Mouse (Mus musculus) kidney, embryonic 14.5 days (tissue): ENCODE measurements around the gene Hint1. TPM values are rescaled to one million over a fixed set of nuclear protein-coding genes. Genes with fewer than 3 reads are reported as not detected.
A peak's percentile ranks its signal among the peaks of the same experiment; 100 is the strongest.
"Not testable (repeated sequence)": the region's sequence is repeated elsewhere in the genome, so short reads cannot be mapped to it uniquely, and the experiment has no call there.

Experiments
- ATAC-seq: fragments of 200-750 bp; cut with Nextera tagmentation; 2 replicates; pipeline ENCODE4 v1.8.0; 2017; ENCODE audit warnings: moderate number of reproducible peaks, mild to moderate bottlenecking, moderate TSS enrichment, moderate library complexity; ENCODE audit not compliant: low FRiP score, low TSS enrichment
- H3K27ac ChIP-seq: fragments of 300-500 bp; sonication (generic); 2 replicates; pipeline ENCODE4 v1.5.1; 2014; ENCODE audit warnings: low read depth, mild to moderate bottlenecking, low read length, moderate library complexity, mixed read lengths
- H3K27me3 ChIP-seq: fragments of 300-500 bp; sonication (generic); 2 replicates; pipeline ENCODE4 v1.6.1; 2014; ENCODE audit warnings: mild to moderate bottlenecking, low read length; ENCODE audit not compliant: control insufficient read depth, insufficient read depth
- H3K36me3 ChIP-seq: fragments of 300-500 bp; sonication (generic); 2 replicates; pipeline ENCODE4 v1.6.1; 2014; ENCODE audit warnings: low read length, mixed read lengths; ENCODE audit not compliant: control insufficient read depth, insufficient read depth
- H3K4me1 ChIP-seq: fragments of 300-500 bp; sonication (generic); 2 replicates; pipeline ENCODE4 v1.6.1; 2014; ENCODE audit warnings: low read length, mixed read lengths; ENCODE audit not compliant: control insufficient read depth, insufficient read depth
- H3K4me2 ChIP-seq: fragments of 300-500 bp; sonication (generic); replicated peaks from 2 replicates; pipeline ENCODE4 v1.6.1; 2014; ENCODE audit warnings: low read depth, mild to moderate bottlenecking, low read length
- H3K4me3 ChIP-seq: fragments of 300-500 bp; sonication (generic); 2 replicates; pipeline ENCODE4 v1.5.1; 2014; ENCODE audit warnings: mild to moderate bottlenecking, low read length
- H3K9ac ChIP-seq: fragments of 300-500 bp; sonication (generic); 2 replicates; pipeline ENCODE4 v1.6.1; 2014; ENCODE audit warnings: low read depth, mild to moderate bottlenecking, low read length, moderate library complexity
- H3K9me3 ChIP-seq: fragments of 300-500 bp; sonication (generic); 2 replicates; pipeline ENCODE4 v1.6.1; 2016; ENCODE audit warnings: low read length; ENCODE audit not compliant: control insufficient read depth
- WGBS: fragments of 180-500 bp; shearing (Covaris S2); extraction: QIAGEN DNeasy Blood & Tissue Kit; methylation state at CpG from one replicate; pipeline ENCODE4 v1.1.7; 2014; 5-methylcytosine and 5-hydroxymethylcytosine counted together
- polyA plus RNA-seq: library from polyadenylated mRNA; unstranded; fragments of >200 nt; fragmentation: Nextera tagmentation; extraction: Ambion mirVana; gene quantifications from 2 replicates; pipeline ENCODE4 v1.2.1, GENCODE M21; 2014

Hint1 gene
- polyA plus RNA-seq, 1 experiment from 2014 or later: 720 TPM

GRCm38 (mm10) chr11:54884197-54884828 lies 18.1 kb downstream of the Hint1 start:
- Histone ChIP-seq H3K4me1 (peaks cover 23% of the 10 kb centered on the region), H3K27ac (peak overlapping the region; percentile 44; the same call in 1 of the 2 replicates), H3K27me3 (no peaks in the 10 kb centered on the region), H3K4me3 (no peak overlapping the region), H3K9ac (no peak overlapping the region), H3K36me3 (no peaks in the 10 kb centered on the region), H3K4me2 (no peak overlapping the region), H3K9me3 (no peaks in the 10 kb centered on the region)
- no peak for ATAC-seq
- 71% methylated on average over 5 of the region's 5 CpGs for WGBS

GRCm38 (mm10) chr11:54884937-54885336 lies 18.8 kb downstream of the Hint1 start:
- WGBS: 3% methylated on average over 5 of the region's 5 CpGs
- Histone ChIP-seq H3K4me3 (no peak overlapping the region), H3K4me2 (no peak overlapping the region), H3K27me3 (no peaks in the 10 kb centered on the region), H3K4me1 (peaks cover 23% of the 10 kb centered on the region), H3K36me3 (no peaks in the 10 kb centered on the region), H3K27ac (peak overlapping the region; percentile 44; the same call in 1 of the 2 replicates), H3K9ac (no peak overlapping the region), H3K9me3 (no peaks in the 10 kb centered on the region)
- ATAC-seq: peak; percentile 68; the same call in 1 of the 2 replicates

- Histone ChIP-seq H3K36me3 (no peaks in the 10 kb centered on the region), H3K27me3 (no peaks in the 10 kb centered on the region), H3K4me2 (no peak overlapping the region), H3K27ac (no peak overlapping the region; the same call in 1 of the 2 replicates), H3K9ac (no peak overlapping the region), H3K4me1 (peaks cover 23% of the 10 kb centered on the region), H3K4me3 (no peak overlapping the region), H3K9me3 (no peaks in the 10 kb centered on the region)
- no peak for ATAC-seq
- 62% methylated on average over 2 of the region's 2 CpGs for WGBS
Measured at GRCm38 (mm10) chr11:54885406-54885805, 19.2 kb downstream of the Hint1 start.

GRCm38 (mm10) chr11:54887927-54888326 lies 21.7 kb downstream of the Hint1 start:
- 68% methylated on average over 6 of the region's 6 CpGs for WGBS

GRCm38 (mm10) chr11:54891341-54891740 lies 25.2 kb downstream of the Hint1 start:
- no peak for ATAC-seq
- WGBS: 85% methylated on average over 5 of the region's 5 CpGs
- H3K27me3 ChIP-seq: no peaks in the 10 kb centered on the region
- no peaks in the 10 kb centered on the region for H3K9me3 ChIP-seq
- H3K4me3 ChIP-seq: no peak overlapping the region
- no peak overlapping the region for H3K27ac ChIP-seq
- no peak overlapping the region for H3K9ac ChIP-seq
- no peaks in the 10 kb centered on the region for H3K36me3 ChIP-seq
- H3K4me1 ChIP-seq: no peaks in the 10 kb centered on the region
- H3K4me2 ChIP-seq: no peak overlapping the region

More at GRCm38 (mm10) chr11:54887927-54888326, 21.7 kb downstream of the Hint1 start:
- Histone ChIP-seq H3K27ac (no peak overlapping the region), H3K4me1 (peaks cover 11% of the 10 kb centered on the region), H3K27me3 (no peaks in the 10 kb centered on the region), H3K9ac (no peak overlapping the region), H3K4me2 (no peak overlapping the region), H3K36me3 (no peaks in the 10 kb centered on the region), H3K9me3 (no peaks in the 10 kb centered on the region), H3K4me3 (no peak overlapping the region)
- no peak for ATAC-seq

GRCm38 (mm10) chr11:54892091-54892490 lies 25.9 kb downstream of the Hint1 start:
- no peak for ATAC-seq
- H3K27ac ChIP-seq: no peak overlapping the region
- H3K36me3 ChIP-seq: no peaks in the 10 kb centered on the region
- WGBS: 55% methylated on average over 7 of the region's 7 CpGs
- no peaks in the 10 kb centered on the region for H3K27me3 ChIP-seq
- no peaks in the 10 kb centered on the region for H3K9me3 ChIP-seq
- no peaks in the 10 kb centered on the region for H3K4me1 ChIP-seq
- no peak overlapping the region for H3K4me3 ChIP-seq
- no peak overlapping the region for H3K9ac ChIP-seq
- no peak overlapping the region for H3K4me2 ChIP-seq

- Histone ChIP-seq H3K9me3 (no peaks in the 10 kb centered on the region), H3K36me3 (no peaks in the 10 kb centered on the region), H3K27ac (no peak overlapping the region), H3K9ac (no peak overlapping the region), H3K27me3 (no peaks in the 10 kb centered on the region), H3K4me2 (no peak overlapping the region), H3K4me3 (no peak overlapping the region), H3K4me1 (no peaks in the 10 kb centered on the region)
- WGBS: 44% methylated on average over 9 of the region's 9 CpGs
- ATAC-seq: no peak
Measured at GRCm38 (mm10) chr11:54894589-54894988, 28.4 kb downstream of the Hint1 start.

GRCm38 (mm10) chr11:54896646-54897045 lies 30.5 kb downstream of the Hint1 start:
- H3K4me2 ChIP-seq, ATAC-seq, H3K27ac ChIP-seq, H3K27me3 ChIP-seq, H3K9ac ChIP-seq, H3K36me3 ChIP-seq, H3K4me3 ChIP-seq, H3K4me1 ChIP-seq, H3K9me3 ChIP-seq: not testable (repeated sequence)
- WGBS: 94% methylated on average over 3 of the region's 3 CpGs

- Histone ChIP-seq H3K36me3 (no peaks in the 10 kb centered on the region), H3K4me3 (no peak overlapping the region), H3K27ac (no peak overlapping the region), H3K9me3 (no peaks in the 10 kb centered on the region), H3K9ac (no peak overlapping the region), H3K4me2 (no peak overlapping the region), H3K4me1 (0 out of 2 replicates have a peak, but pooled peaks cover 3% of the 10 kb centered on the region), H3K27me3 (no peaks in the 10 kb centered on the region)
- ATAC-seq: no peak
- 58% methylated on average over 5 of the region's 5 CpGs for WGBS
Measured at GRCm38 (mm10) chr11:54897470-54897869, 31.3 kb downstream of the Hint1 start.
